Mouse (Mus musculus): Measurements from ENCODE around the gene Fgd6. TPM values are rescaled to one million over a fixed set of nuclear protein-coding genes. Genes with fewer than 3 reads are reported as not detected.

Fgd6 gene
- polyA plus RNA-seq, 1 experiment from 2014 or later: 4.0 TPM

- Histone ChIP-seq H3K4me1 (no peaks in the 10 kb centered on the region), H3K27me3 (replicated peaks; ENCODE audit: low read depth, poor library complexity, severe bottlenecking) (no peaks in the 10 kb centered on the region), H3K4me3 (no peak overlapping the region), H3K36me3 (replicated peaks) (peaks cover 36% of the 10 kb centered on the region), H3K27ac (replicated peaks) (no peak overlapping the region), H3K9me3 (no peaks in the 10 kb centered on the region)
- no peak for DNase-seq (ENCODE audit: low spot score)
- WGBS: 93% methylated on average over 8 of the region's 8 CpGs
These were observed 10.7 kb upstream of the Fgd6 start for GRCm38 (mm10) chr10:94025079-94025478.

GRCm38 (mm10) chr10:94028493-94028892, 7.3 kb upstream of the Fgd6 start:
- DNase-seq (ENCODE audit: low spot score): no peak
- WGBS: 88% methylated on average over 6 of the region's 6 CpGs
- no peaks in the 10 kb centered on the region for H3K9me3 ChIP-seq
- H3K27me3 ChIP-seq (replicated peaks; ENCODE audit: low read depth, poor library complexity, severe bottlenecking): no peaks in the 10 kb centered on the region
- H3K4me3 ChIP-seq: no peak overlapping the region
- no peak overlapping the region for H3K27ac ChIP-seq (replicated peaks)
- H3K36me3 ChIP-seq (replicated peaks): peaks cover 41% of the 10 kb centered on the region
- H3K4me1 ChIP-seq: no peaks in the 10 kb centered on the region

GRCm38 (mm10) chr10:94031164-94031563, 4.6 kb upstream of the Fgd6 start:
- WGBS: 90% methylated on average over 6 of the region's 6 CpGs
- Histone ChIP-seq H3K27ac (replicated peaks) (no peak overlapping the region), H3K27me3 (replicated peaks; ENCODE audit: low read depth, poor library complexity, severe bottlenecking) (no peaks in the 10 kb centered on the region), H3K9me3 (no peaks in the 10 kb centered on the region), H3K4me1 (peaks cover 13% of the 10 kb centered on the region), H3K36me3 (replicated peaks) (peaks cover 22% of the 10 kb centered on the region), H3K4me3 (no peak overlapping the region)
- DNase-seq (ENCODE audit: low spot score): no peak

DNA sequence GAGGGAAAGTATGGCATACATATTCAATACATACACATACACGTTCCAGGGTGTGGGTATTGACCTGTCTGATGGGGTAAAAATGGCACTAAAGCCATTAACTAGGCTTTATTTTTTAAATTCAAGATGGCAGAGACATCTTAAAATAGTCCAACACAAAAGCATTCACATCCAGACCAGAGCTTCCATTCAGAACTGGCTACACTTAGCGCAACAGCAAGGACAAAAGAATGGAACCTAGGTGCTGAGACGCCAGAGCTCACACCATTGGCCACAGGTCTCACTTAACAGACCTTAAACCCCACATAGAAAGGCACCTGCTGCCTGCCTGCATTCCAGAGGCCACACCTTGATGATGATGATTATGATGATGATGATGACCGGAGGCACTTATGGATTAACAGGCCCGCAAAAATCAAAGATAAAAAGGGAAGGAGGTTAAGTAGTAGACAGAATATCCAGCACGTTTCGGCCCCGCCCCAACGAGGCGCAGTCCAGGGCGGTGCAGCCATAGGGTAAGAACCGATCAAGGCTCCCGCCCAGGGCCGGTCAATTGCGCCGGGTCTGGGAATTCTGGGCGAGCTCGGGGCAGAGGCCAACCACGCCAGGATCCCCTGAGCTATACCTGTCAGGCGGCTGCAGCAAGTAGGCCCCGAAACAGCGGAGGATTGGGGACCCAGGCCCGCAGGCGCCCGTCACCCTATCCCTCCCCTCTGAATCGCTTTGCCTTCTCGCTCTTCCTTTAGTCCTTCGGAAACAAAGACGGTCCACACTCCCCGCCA, 734 bp upstream of the Fgd6 start:
- peak overlapping the region; percentile 79 for H3K4me3 ChIP-seq
- H3K4me1 ChIP-seq: peaks cover 27% of the 10 kb centered on the region
- peaks cover 5% of the 10 kb centered on the region for H3K36me3 ChIP-seq (replicated peaks)
- H3K27me3 ChIP-seq (replicated peaks; ENCODE audit: low read depth, poor library complexity, severe bottlenecking): no peaks in the 10 kb centered on the region
- 2% methylated on average over 30 of the region's 30 CpGs for WGBS
- H3K27ac ChIP-seq (replicated peaks): peak overlapping the region; percentile 92
- DNase-seq (ENCODE audit: low spot score): peak; percentile 75
- no peaks in the 10 kb centered on the region for H3K9me3 ChIP-seq

DNA sequence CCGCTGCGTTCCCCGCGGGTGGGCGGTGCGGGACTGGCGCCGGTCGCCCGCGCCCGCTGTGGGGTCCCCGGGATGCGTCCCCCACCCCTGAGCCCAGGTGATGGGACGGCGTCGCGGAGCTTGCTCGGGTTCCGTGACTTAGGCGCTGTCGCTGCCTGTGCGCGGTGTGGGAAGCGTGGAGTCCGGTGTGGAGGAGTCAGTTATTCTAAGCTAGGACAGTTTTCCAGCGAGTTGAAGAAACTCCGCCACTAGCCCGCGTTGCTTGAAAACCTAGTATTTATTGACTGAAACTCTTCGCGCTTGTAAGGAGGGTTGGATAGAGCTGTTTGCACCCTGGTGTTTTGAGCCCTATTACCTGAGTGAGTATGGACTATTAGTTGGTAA, 566 bp downstream of the Fgd6 start:
- no peaks in the 10 kb centered on the region for H3K27me3 ChIP-seq (replicated peaks; ENCODE audit: low read depth, poor library complexity, severe bottlenecking)
- peak overlapping the region; percentile 92 for H3K27ac ChIP-seq (replicated peaks)
- peak overlapping the region; percentile 79 for H3K4me3 ChIP-seq
- H3K9me3 ChIP-seq: no peaks in the 10 kb centered on the region
- WGBS: under 1% methylated on average over 32 of the region's 32 CpGs
- DNase-seq (ENCODE audit: low spot score): no peak
- no peaks in the 10 kb centered on the region; the same call in 1 of the 2 replicates for H3K36me3 ChIP-seq (replicated peaks)
- H3K4me1 ChIP-seq: peaks cover 27% of the 10 kb centered on the region

DNA sequence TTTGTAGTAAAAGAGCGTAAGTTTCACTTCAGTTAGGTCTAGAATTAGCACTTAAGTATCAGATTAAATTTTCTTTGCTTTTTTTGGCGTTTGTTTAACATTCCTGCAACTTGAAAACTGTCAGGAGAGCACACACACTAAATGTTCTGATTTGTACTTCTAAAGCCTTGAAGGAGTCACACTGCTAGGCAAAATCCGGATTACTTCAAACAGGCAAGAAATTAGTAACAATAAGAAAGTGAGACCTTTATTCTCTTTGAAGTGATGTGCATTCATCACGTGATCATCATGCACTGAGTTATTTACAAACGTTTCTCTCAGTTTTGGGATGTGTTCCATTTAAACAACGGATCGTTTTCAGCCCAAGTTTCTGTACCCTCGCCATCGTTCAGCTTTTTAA, 1.4 kb downstream of the Fgd6 start:
- no peak for DNase-seq (ENCODE audit: low spot score)
- Histone ChIP-seq H3K4me3 (peak overlapping the region; percentile 79), H3K4me1 (peaks cover 27% of the 10 kb centered on the region), H3K36me3 (replicated peaks) (no peaks in the 10 kb centered on the region), H3K27me3 (replicated peaks; ENCODE audit: low read depth, poor library complexity, severe bottlenecking) (no peaks in the 10 kb centered on the region), H3K9me3 (no peaks in the 10 kb centered on the region), H3K27ac (replicated peaks) (no peak overlapping the region)
- WGBS: 58% methylated on average over 9 of the region's 9 CpGs

- Histone ChIP-seq H3K36me3 (replicated peaks) (no peaks in the 10 kb centered on the region), H3K27me3 (replicated peaks; ENCODE audit: low read depth, poor library complexity, severe bottlenecking) (no peaks in the 10 kb centered on the region), H3K9me3 (no peaks in the 10 kb centered on the region), H3K27ac (replicated peaks) (no peak overlapping the region), H3K4me3 (no peak overlapping the region), H3K4me1 (peaks cover 27% of the 10 kb centered on the region)
- no peak for DNase-seq (ENCODE audit: low spot score)
- WGBS: 88% methylated on average over 4 of the region's 4 CpGs
These were observed 1.8 kb downstream of the Fgd6 start for GRCm38 (mm10) chr10:94037596-94037995.

DNA sequence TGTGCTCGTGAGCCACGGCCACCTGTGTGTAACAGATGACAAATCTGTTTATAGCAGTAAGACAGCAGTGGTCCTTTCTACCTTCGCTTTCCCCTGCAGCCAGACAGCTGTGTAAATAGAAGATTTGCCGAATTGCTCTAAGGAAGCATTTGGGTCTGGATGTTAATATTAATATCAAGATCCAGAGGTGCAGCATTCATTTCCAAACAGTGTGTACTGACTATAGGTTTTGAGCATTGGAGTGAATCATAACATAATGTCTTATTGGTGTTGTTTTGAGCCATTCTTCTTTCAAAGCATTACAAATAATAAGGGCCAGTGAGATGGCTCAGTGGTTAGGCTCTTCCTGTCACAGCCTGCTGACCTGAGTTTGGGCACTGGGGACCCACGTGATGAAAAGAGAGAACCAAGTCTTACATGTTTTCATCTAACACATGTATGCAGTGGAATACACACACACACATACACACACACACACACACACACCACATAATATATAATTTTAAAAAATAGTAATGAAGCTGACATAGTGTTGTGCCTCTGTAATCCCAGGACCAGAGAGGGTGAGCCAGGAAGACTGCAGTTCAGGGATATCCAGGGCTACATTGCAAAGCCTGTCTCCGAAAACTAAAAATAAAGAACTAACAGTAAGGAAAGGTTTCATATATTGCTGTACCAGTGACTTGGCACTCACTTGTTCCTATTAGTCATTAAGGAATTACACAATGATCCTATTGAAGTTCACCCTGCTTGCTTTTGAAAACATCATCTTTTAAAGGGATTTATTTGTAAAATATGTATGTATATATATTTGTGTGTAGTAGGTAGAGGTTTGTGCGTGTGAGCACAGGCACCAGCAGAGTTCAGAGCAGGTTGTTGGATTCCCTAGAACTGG, 2.8 kb downstream of the Fgd6 start:
- Histone ChIP-seq H3K9me3 (no peaks in the 10 kb centered on the region), H3K4me3 (no peak overlapping the region), H3K27ac (replicated peaks) (no peak overlapping the region), H3K4me1 (peaks cover 30% of the 10 kb centered on the region), H3K36me3 (replicated peaks) (peaks cover 1% of the 10 kb centered on the region), H3K27me3 (replicated peaks; ENCODE audit: low read depth, poor library complexity, severe bottlenecking) (no peaks in the 10 kb centered on the region)
- WGBS: 72% methylated on average over 7 of the region's 7 CpGs
- DNase-seq (ENCODE audit: low spot score): no peak

- DNase-seq (ENCODE audit: low spot score): no peak
- Histone ChIP-seq H3K4me3 (no peak overlapping the region), H3K9me3 (no peaks in the 10 kb centered on the region), H3K36me3 (replicated peaks) (peaks cover 31% of the 10 kb centered on the region), H3K27ac (replicated peaks) (no peak overlapping the region), H3K4me1 (peaks cover 21% of the 10 kb centered on the region; the same call in 1 of the 2 replicates), H3K27me3 (replicated peaks; ENCODE audit: low read depth, poor library complexity, severe bottlenecking) (no peaks in the 10 kb centered on the region)
- WGBS: 41% methylated on average over 10 of the region's 10 CpGs
These were observed 8.1 kb downstream of the Fgd6 start for GRCm38 (mm10) chr10:94043908-94044307.

GRCm38 (mm10) chr10:94045301-94045700, 9.5 kb downstream of the Fgd6 start:
- 93% methylated on average over 13 of the region's 13 CpGs for WGBS
- Histone ChIP-seq H3K27ac (replicated peaks) (no peak overlapping the region), H3K4me1 (peaks cover 24% of the 10 kb centered on the region; the same call in 1 of the 2 replicates), H3K36me3 (replicated peaks) (peaks cover 31% of the 10 kb centered on the region), H3K4me3 (no peak overlapping the region), H3K27me3 (replicated peaks; ENCODE audit: low read depth, poor library complexity, severe bottlenecking) (no peaks in the 10 kb centered on the region), H3K9me3 (no peaks in the 10 kb centered on the region)
- DNase-seq (ENCODE audit: low spot score): no peak

DNA sequence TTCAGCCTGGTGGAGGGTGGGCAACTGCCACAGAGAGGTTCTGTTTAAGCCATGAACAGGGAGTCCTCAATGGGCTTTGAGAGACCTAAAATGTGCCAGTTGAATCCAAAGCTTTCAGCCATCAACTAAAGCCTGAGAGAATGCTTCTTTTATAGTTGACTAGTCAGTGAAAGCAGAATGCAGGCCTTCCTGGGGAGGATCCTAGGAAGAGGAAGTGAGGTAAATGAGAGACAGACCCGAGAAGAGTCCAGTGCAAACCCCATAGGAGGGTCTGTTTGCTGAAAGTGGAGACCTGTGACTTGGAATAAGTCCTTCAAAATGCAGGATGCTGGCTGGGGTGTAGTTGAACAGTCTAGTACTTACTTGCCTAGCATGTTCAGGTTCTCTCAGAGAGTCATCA, 11.2 kb downstream of the Fgd6 start:
- 63% methylated on average over 1 of the region's 1 CpGs for WGBS
- DNase-seq (ENCODE audit: low spot score): no peak
- no peak overlapping the region for H3K4me3 ChIP-seq
- H3K36me3 ChIP-seq (replicated peaks): peaks cover 31% of the 10 kb centered on the region
- no peak overlapping the region for H3K27ac ChIP-seq (replicated peaks)
- H3K27me3 ChIP-seq (replicated peaks; ENCODE audit: low read depth, poor library complexity, severe bottlenecking): no peaks in the 10 kb centered on the region
- peaks cover 24% of the 10 kb centered on the region; the same call in 1 of the 2 replicates for H3K4me1 ChIP-seq
- no peaks in the 10 kb centered on the region for H3K9me3 ChIP-seq

DNA sequence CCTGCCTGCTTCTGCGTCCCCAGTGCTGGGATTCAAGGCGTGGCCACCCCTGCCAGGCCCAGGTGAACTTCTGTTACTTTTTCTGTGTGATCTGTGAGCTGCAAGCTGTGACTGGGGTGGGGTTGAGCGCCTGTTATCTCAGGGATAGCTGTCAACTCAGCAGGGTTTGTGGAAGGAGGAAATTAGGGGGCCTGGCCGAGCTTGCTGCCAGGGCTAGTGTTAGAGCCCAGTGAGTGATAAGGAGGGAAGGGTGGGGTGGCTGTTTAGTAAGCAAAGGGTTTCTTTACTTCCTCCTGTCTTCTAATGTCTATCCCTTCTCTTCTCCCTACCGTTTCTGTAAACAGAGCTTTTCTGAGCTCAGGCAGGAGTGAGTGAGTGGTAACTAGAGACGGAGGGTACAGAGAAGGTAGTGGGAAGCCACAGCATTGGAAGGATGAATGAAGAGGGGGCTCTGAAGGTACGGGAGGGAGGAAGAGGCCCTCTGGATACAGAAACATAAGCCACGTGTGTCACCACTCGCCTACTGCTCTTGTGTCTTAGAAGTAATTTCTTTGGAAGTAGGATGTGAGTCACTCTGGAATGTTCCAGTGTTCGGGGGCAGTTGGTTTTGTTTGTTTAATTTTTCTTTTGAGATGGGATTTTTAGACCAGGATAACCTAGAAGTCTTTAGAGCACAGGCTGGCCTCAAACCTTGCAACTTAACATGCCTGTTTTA, 12.2 kb downstream of the Fgd6 start:
- Histone ChIP-seq H3K27ac (replicated peaks) (0 out of 2 replicates have a peak overlapping the region, but pooled peaks have one; percentile 10), H3K36me3 (replicated peaks) (peaks cover 31% of the 10 kb centered on the region), H3K4me3 (no peak overlapping the region), H3K9me3 (no peaks in the 10 kb centered on the region), H3K27me3 (replicated peaks; ENCODE audit: low read depth, poor library complexity, severe bottlenecking) (no peaks in the 10 kb centered on the region), H3K4me1 (peaks cover 24% of the 10 kb centered on the region; the same call in 1 of the 2 replicates)
- WGBS: 68% methylated on average over 10 of the region's 10 CpGs
- DNase-seq (ENCODE audit: low spot score): no peak

Data from embryonic facial prominence, embryonic 10.5 days (tissue).